In the genomic region with DNA sequence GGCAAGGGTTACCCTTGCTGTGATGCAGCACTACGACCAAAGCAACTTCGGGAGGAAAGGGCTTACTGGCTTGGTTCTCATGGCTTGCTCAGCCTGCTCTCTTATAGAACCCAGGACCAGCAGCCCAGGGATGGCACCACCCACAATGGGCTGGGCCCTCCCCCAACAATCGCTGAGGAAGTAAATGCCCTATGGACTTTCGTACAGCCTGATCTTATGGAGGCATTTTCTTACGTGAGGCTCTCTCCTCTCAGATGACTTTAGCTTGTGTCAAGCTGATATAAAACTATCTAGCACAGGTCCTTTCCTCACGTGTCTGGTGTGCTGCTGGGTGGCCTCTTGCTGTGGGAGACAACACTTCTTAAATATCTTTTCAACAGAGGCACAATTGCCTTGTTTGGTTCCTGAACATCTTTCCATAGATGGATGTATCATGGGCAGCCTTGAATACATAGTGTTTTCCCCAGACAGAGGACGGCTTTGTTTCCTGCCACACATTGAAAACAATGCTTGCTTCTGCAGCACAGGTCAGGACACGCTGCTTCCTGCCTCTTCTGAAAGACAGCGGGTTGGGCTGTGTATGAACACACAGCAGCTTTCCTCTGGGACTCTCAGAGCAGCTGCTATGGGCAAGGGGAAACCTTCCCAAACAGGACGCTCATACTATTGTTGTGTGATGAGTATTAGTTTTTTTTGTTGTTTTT, we compare ENCODE assay signal across 8 mouse cellular contexts. TPM values are rescaled to one million over a fixed set of nuclear protein-coding genes. Genes with fewer than 3 reads are reported as not detected.
A peak's percentile ranks its signal among the peaks of the same experiment; 100 is the strongest.
DNase-seq lines count a peak whose midpoint lies in the region; ATAC-seq and TF ChIP-seq lines count a peak whose summit lies in the region.

No protein-coding gene starts in this region.

- TF ChIP-seq CTCF in brain, embryonic 14.5 days (IDR thresholded peaks at IDR 0.05; ENCODE audit: borderline replicate concordance, extremely low read depth, insufficient read depth, insufficient read length) = no peak

- peaks cover 5% of the 10 kb centered on the region for H3K9me3 ChIP-seq in kidney, embryonic 14.5 days (ENCODE audit: control insufficient read depth, low read length)
- H3K9me3 ChIP-seq in midbrain, embryonic 15.5 days = no peaks in the 10 kb centered on the region

- 0 out of 2 replicates have a peak overlapping the region, but pooled peaks have one; percentile 5 for H3K4me2 ChIP-seq in kidney, embryonic 14.5 days (replicated peaks; ENCODE audit: low read depth, low read length)
- no peak overlapping the region for H3K4me2 ChIP-seq in midbrain, embryonic 15.5 days

- peak overlapping the region; percentile 43; the same call in 1 of the 2 replicates for H3K27ac ChIP-seq in kidney, embryonic 14.5 days (ENCODE audit: low read depth, low read length)
- H3K27ac ChIP-seq in midbrain, embryonic 15.5 days = peak overlapping the region; percentile 27; the same call in 1 of the 2 replicates

- peak; percentile 12 for DNase-seq in kidney, adult 11 months
- DNase-seq in kidney, adult 18-20 months = no peak
- peak; percentile 69 for DNase-seq in brain, embryonic 14.5 days (ENCODE audit: low read depth)
- DNase-seq in heart, adult 9 months (ENCODE audit: low spot score in 2 of 2) = peak; percentile 39 to 65
- no peak for DNase-seq in thymus, postnatal 36 days
- no peak for DNase-seq in c-Kit-positive CD71-positive TER-119-positive erythroid progenitor cells, embryonic 14.5 days (ENCODE audit: low spot score)

- H3K36me3 ChIP-seq in kidney, embryonic 14.5 days (ENCODE audit: control insufficient read depth, insufficient read depth, low read length) = peaks cover 40% of the 10 kb centered on the region
- H3K36me3 ChIP-seq in midbrain, embryonic 15.5 days (replicated peaks) = peaks cover 20% of the 10 kb centered on the region; the same call in 1 of the 2 replicates

- no peaks in the 10 kb centered on the region for H3K27me3 ChIP-seq in kidney, embryonic 14.5 days (ENCODE audit: control insufficient read depth, insufficient read depth, low read length)
- no peaks in the 10 kb centered on the region for H3K27me3 ChIP-seq in midbrain, embryonic 15.5 days (replicated peaks)

- H3K4me3 ChIP-seq in kidney, embryonic 14.5 days (ENCODE audit: low read length) = no peak overlapping the region
- H3K4me3 ChIP-seq in midbrain, embryonic 15.5 days = no peak overlapping the region

- ATAC-seq in kidney, embryonic 14.5 days (ENCODE audit: low FRiP score, low TSS enrichment) = peak; percentile 43; the same call in 1 of the 2 replicates
- ATAC-seq in midbrain, embryonic 15.5 days (replicated peaks) = no peak; the same call in 1 of the 2 replicates

- H3K4me1 ChIP-seq in kidney, embryonic 14.5 days (ENCODE audit: control insufficient read depth, insufficient read depth, low read length) = no peaks in the 10 kb centered on the region
- peaks cover 6% of the 10 kb centered on the region for H3K4me1 ChIP-seq in midbrain, embryonic 15.5 days

- no peak overlapping the region for H3K9ac ChIP-seq in kidney, embryonic 14.5 days (ENCODE audit: low read depth, low read length)
- no peak overlapping the region for H3K9ac ChIP-seq in midbrain, embryonic 15.5 days

- TF ChIP-seq POLR2A in brain, embryonic 14.5 days (IDR thresholded peaks at IDR 0.05; ENCODE audit: borderline replicate concordance, extremely low read depth, insufficient read depth, insufficient read length, poor library complexity, severe bottlenecking) = no peak

- 69% methylated on average over 10 of the region's 10 CpGs for WGBS in kidney, embryonic 14.5 days
- 41% methylated on average over 10 of the region's 10 CpGs for WGBS in midbrain, embryonic 15.5 days

RNA-seq across cellular contexts. Expression of a gene that starts 31.5 kb away (rescaled TPM):
- polyA plus RNA-seq in brain, embryonic 14.5 days (2012; rRNA removed) = 24.8 and 26.4 TPM in 2 replicates
- 66.8 and 69.0 TPM in 2 replicates for polyA plus RNA-seq in kidney, embryonic 14.5 days (2014; fragmentation: Nextera tagmentation; extraction: Ambion mirVana)
- 37.4 and 41.3 TPM in 2 replicates for polyA plus RNA-seq in midbrain, embryonic 15.5 days (2015; fragmentation: Nextera tagmentation; extraction: Ambion mirVana)

Comparison
In these comparisons a context has a peak if more than half of its experiments do, and no peak if none do; other contexts are left out.
1. DNase-seq: peak in kidney, adult 11 months (single experiment), brain, embryonic 14.5 days (single experiment) and heart, adult 9 months (2 of 2); none in kidney, adult 18-20 months (single experiment), thymus, postnatal 36 days (0 of 2) and c-Kit-positive CD71-positive TER-119-positive erythroid progenitor cells, embryonic 14.5 days (single experiment).